Mouse (Mus musculus) spleen, adult 12 weeks (tissue): ENCODE results near the gene Mcoln1.

Experiments
- DNase-seq: peaks from one replicate; pipeline ENCODE4 v3.0.0; 2022; ENCODE audit warnings: low spot score

The Mcoln1 gene

DNA sequence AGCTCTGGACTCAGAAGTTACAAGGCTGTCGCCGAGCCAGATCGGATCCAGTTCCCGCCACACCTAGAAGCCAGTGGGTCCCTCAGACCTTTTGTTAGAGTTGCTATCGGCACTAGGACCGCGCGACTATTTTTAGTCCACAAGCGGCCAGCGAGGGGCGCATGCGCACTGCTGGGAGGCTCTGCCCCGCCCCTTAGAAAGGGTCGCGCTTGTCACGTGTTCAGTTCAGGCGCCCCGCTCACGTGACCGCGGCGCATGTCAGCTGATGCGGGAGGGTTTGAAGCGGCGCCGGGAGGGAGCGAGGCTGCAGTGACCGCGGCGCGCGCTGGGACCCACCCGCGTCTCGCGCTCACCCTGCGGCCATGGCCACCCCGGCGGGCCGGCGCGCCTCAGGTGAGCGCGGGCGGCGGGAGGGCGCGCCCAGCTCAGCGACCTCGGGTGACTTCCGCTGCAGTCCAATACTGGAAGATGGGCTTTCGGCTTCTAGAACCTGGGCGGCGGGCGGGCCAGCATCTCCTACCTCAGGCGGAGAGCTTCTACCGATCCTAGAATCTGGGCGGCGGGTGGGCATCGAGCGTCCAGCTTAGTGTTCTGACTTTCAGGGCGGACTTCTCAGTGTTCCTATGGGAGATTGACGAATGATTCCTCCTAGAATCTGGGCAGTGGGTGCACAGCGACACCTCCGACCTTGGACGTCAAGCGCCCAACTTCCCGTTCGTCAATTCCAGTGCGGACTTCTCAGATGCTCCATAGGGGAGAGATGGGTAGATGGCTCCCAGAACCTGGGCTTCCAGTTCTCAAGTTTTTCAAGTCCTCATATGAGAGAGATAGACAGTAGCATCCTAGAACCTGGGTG, at the start of gene Mcoln1:
Gene Mcoln1 (plus strand): TSS at position 223 of the 856 bp plus-strand sequence.
- peak; percentile 97 for DNase-seq

DNA sequence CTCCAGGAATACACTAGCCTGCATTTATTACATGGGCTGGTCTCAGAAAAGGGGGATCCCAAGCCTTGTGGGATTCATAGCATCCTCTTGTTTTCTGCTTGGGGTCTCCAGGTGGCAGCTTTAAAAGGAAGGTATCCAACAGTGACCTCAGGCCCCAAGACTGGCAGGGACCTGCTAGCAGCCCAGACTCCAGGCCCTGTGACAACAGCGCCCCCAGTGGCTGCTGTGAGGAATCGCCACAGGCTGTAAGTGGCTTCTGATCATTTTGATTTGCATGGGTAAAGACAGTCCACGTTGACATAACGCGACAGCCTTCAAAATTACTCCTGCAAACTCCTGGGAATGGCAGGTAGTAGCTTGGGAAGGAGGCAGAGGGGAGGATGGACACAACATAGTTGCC, 49.6 kb upstream of the Mcoln1 start:
- no peak for DNase-seq

DNA sequence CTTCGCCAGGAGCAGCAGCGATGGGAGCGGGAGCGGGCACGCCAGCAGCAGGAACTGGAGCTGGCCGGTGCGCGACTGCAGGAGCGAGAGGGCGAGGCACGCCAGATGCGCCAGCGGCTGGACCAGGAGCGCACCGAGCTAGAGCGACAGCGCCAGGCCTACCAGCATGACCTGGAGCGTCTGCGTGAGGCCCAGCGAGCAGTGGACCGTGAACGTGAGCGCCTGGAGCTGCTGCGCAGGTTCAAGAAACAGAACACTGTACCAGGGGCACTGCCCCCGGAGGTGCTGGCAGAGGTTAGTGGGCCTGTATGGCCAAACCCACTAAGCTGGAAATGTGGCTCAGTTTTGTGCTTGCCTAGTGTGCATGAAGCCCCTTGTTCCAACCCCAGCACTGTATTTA, 48.3 kb upstream of the Mcoln1 start:
- DNase-seq: no peak

DNA sequence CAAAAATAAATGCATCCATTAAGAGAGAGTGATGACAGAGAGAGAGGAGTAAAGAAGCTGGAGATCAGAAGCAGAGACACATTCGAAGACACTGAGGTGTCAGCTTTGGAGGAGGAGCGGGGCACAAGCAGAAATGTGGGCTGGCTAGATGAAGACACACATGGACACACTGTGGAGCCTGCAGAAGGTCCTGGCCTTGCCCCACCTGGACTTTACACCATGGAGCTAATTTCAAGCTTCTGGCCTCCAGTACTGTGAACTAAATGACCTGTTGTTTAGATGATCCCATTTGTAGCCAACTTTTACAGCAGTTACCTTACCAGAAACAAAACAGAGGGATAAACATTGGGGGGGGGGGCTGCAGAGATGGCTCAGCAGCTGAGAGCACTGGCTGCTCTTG, 37.0 kb upstream of the Mcoln1 start:
- no peak for DNase-seq

DNA sequence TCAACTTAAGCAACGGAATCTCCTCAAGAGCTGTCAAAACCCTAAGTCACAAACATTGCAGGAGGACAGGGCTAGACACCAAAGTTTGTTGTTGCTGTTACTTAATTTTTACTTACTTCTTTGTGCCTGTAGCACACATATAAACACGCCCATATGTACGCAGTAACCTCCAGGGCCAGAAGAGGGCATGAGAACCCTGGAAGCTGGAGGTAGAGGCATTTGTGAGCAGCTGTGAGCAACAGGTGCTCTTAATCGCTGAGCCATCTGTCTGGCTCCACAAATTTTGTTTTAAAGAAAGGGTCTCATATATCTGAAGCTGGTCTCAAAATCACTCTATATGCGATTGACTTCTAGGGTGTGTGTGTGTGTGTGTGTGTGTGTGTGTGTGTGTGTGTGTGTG, 35.9 kb upstream of the Mcoln1 start:
- peak; percentile 14 for DNase-seq

DNA sequence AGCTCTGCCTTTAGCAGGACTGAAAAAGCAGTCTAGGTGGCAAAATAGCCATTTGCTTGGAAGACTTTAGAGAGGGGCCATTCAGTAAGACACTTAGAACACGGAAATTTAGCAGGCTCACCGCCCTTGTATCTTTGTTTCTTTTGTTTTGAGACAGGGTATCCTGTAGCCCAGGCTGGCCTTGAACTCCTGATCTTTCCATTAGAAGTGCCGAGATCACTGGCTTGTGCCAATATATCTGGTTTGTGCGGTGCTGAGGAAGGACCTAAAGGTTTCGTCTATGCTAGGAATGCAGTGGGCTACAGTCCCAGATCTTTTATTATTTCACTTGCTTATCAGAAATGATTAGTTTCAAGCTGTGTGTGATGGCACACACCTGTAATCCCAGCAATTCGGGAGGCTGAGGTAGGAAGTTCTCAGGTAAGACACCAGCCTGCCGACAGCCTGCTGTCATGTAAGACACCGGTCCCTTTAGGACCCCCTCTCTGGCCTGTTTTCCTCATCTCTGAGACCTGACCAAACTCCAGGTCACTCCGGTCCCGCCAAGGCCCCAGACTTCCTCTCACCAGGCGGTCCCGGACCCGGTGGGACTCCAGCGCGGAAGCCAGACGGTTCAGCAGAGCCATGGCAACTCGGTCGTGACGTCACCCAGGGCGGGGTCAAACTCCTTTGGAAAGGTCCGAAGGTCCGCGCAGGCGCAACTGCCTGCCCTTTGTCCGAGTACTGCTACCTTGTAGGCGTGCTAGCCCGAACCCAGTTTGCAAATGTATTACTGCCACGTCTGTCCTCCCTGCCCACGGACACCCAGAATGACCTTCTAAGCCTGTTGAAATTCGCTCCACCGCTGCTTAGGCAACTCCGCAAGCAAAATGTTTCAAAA, 33.0 kb upstream of the Mcoln1 start, which contains the start of gene Pex11g:
Gene Pex11g (minus strand): TSS at position 675 of the 880 bp plus-strand sequence.
- peak; percentile 82 for DNase-seq

DNA sequence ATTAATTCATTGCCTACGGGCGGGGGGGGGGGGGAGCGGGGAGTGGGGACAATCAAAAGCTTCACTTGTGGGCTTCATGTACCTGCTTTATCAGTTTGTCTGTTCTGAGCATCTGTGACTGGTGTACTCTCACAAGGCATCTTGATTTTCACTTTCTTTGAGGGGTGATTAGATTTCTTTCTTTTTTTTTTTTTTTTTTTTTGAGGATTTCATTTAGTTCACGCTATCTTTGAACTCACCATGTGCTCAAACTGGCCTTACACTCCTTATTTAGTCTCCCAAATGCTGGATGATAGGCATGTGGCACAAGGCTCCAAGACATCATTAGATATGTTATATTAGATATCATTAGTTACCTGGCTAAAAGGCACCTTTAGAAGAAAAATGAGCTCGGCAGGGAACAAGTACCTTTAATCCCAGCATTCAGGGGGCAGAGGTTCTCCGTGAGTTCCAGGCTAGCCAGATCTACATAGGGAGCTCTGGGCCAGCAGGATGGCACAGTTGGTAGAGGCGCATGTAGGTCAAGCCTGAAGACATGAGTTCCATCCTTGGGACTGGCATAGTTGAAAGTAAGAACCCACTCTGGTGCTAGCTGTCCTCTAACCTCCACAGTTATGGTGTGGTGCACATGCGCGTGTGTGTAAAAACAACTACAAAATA, 32.2 kb upstream of the Mcoln1 start:
- DNase-seq: no peak

DNA sequence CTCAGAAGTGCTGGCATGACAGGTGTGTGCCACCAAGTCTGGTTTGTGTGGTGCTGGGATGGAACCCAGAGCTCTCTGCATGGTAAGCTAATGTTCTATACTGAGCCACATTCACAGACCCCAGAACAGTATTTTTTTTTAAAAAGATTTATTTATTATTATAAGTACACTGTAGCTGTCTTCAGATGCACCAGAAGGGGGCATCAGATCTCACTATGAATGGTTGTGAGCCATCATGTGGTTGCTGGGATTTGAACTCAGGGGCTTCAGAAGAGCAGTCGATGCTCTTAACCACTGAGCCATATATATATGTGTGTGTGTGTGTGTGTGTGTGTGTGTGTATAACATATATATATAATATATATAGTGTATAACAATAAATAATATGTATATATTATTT, 31.4 kb upstream of the Mcoln1 start:
- DNase-seq: no peak

DNA sequence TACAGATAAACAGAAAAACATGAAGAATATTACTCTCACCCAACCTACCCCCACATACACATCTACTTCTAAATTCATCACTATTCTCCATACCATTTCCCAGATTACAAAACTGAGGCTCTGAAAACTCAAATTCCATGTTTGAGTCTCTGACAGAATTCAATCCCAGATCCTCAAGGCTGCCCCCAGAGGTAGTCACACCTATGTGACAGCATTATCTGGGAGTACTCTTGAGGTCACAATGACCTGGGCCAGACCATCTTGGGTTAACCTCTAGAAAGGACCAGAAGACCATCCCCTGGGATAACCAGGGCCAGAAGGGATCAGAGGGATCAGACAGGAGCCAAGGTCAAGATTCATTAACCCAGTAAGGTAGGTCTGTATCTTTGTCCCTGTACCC, 29.7 kb upstream of the Mcoln1 start, which contains the start of gene Tex45:
Gene Tex45 (plus strand): TSS at position 301 of the 400 bp plus-strand sequence.
- no peak for DNase-seq

DNA sequence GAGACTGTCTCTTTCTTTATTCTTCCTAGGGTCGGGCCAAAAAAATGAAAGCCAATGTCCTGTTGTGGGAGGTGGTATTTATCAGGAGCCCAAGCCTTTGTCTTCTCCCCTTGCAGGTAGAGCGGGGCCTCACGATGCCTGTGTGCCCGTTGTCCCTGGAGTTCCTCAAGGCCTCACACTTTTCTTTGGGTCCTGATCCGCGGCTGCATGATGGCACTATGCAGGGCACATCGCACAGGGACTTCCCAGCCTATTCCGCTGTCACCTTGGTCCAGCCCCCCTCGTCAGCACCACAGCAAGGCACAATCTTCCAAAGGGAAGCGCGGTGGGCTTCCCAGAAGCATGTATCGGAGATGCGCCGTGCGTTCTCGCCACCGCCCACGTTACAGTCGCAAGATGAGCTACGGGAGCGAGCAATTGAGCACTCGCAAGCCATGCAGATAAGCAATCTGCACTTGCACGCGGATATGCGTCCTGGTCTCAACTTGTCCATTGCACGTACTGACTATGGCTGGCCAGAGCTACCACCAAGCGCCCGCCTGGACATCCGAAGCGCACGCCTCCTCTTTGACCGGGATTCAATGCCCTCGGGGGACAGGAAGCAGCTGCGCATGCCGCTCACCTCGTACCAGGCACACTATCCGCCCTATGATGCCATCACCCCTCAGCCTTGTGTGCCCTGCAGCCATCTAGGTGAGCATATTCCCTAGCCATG, 24.4 kb upstream of the Mcoln1 start:
- DNase-seq: no peak

DNA sequence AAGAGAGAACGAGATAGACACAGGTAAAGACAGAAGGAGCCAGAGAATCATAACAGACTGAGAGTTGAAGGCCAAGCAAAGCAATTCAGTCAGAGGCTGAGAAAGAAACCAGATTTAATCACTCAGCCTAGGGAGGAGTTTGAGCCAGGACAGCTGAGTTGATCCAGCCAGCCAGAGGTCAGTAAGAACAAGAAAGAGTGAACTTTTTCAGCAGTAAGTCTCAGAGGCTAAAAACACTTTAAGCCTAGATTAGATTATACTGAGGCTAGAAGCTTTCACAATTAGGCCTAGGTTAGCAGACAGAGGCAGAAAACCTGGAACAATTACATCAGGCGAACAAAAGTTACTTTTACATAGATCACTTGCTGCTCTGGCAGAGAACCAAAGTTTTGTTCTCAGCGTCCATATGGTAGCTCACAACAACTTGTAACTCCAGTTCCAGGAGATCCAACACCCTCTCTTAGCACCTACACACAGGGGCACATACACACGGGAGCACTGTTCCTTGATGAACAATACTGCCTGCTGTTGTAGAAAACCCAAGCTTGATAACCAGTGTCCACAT, 20.0 kb upstream of the Mcoln1 start:
- no peak for DNase-seq

DNA sequence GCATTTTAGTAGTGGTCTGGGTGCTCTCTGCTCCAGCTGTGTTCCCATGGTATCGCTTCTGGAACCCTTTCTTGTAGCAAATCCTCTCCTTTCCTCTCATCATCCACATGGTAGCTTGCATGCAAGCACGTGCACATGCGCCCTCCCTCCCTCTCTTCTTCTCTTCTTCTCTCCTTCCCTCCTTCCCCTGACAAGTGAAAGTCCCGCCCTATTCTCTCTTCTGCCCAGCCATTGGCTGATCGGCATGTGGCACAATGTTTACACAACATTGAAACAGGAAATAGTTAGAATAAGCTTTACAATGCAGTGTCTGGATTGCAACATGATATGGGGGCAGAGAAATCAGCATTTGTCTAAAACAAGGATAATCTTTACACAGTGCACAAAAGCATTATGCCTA, 18.7 kb upstream of the Mcoln1 start:
- DNase-seq: no peak

DNA sequence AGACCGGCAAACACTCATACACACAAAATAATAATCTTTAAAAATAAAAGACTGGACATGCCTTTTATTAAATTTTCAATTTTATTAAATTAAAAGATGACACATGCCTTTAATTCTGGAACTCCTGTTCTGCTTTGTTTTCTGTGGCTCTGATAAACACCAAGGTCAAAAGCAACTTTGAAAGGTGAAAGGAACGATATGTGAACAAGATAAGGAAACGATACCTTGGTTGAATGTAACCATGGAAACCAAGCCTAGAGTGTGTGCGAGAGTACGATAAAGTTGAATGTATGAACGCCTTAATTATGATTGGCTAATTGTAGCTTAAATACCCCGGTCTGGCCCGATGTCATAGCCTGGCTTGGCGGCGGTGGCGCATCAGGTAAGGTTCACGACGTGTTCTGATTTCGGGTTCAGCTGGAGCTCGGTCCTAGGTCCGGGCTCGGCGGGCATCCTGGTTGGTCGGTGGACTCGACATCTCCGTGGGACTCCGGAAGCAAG, 18.0 kb upstream of the Mcoln1 start:
- no peak for DNase-seq

DNA sequence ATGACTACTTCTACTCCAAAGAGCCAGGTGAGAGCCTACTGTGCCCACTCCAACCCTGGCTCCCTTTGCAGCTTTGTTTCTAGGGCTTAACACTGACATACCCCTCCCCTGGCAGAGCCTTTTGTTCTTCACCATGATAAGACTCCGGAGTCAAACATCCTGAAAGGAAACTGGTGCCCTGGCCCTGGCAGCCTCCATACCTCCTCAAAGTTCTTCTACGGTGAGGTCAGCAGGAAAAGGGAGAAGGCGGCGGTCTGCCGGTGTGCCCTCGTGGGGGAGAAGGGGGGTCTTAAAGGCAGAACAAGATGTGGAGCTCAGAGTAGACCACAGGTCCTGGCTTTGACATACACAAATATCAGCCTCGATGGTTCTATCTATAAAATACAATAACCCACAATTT, 16.7 kb upstream of the Mcoln1 start:
- DNase-seq: no peak

DNA sequence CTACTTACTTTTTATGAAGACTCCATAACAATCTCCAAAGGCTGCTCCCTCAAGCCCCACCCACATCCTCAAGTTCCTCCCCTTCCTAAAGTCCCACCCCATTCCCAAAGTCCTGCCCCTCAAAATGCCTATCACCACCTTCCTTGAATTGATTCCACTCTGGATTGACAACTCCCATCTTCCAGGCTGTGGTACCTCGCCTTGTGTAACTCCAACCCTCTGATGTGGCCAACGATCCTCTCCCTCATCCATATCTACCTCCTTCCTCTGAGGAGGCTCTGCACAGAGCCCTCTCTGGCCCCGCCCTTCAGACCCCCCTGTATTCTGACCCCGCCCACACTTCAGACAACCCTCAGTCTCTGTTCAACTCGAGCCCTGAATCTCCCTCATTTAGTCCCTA, 15.1 kb upstream of the Mcoln1 start:
- DNase-seq: no peak

DNA sequence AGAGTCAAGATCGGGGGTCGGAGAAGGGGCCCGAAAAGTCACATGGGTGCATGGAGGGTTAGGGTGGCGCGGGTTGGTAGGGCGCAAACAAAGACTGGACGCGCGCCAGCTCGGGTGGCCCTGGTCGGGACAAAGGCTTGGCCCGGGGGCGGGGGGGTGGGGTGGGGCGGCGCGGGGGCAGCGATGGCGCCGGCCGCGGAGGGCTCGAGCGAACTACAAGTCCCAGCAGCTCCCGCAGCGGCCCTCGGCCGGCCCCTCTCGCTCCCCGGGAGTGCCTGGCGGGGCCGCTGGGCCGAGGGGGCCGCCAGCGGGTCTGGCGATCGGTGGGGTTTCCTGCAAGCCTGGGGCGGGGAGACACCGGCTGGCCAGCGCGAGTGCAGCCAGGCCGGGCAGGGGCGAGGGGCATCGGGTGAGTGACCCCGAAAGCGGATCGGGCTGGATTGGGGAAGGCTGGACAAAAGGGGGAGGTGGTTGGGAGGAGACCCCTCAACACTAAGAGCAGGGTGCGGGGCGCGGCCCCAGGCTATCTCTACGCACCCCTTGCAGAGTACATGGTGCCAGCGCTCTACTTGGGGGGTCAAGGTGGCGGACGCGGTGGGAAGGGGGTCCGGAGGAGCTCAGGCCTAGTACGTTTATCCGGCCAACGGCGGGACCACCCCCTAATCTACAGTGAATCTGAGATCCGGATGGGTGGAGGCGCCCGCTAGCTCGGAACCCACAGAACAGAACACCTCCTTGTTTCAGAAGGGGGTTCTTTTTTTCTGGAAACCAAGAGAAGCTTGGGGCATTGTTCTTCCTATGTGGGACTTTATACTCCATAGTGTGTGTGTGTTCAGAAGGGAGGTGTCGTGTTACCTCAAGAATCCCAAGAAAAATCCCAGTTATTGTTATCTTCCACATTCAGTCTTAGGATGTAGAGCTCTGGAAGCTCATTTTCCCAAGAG, 7.1 kb upstream of the Mcoln1 start, which contains the start of gene Zfp358:
Gene Zfp358 (plus strand): TSS at position 238 of the 944 bp plus-strand sequence.
- peak; percentile 22 for DNase-seq

DNA sequence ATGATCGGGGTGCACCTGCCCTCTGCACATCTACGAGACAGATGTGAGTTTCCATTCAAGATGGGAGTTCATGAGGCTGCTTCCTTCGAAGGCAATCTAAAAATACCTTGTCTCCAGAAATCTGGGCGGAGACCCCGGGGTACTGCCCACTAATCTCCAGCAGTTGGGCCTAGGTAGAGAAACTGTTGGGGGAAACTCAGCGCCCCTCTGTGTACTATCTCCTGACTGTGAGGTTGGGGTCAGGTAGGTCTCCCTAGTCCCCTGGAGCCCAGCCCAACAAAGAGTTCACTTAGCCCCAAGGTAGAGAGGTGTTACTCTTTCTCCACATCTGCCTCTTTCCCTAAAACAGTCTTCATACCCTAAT, 6.4 kb upstream of the Mcoln1 start:
- no peak for DNase-seq

DNA sequence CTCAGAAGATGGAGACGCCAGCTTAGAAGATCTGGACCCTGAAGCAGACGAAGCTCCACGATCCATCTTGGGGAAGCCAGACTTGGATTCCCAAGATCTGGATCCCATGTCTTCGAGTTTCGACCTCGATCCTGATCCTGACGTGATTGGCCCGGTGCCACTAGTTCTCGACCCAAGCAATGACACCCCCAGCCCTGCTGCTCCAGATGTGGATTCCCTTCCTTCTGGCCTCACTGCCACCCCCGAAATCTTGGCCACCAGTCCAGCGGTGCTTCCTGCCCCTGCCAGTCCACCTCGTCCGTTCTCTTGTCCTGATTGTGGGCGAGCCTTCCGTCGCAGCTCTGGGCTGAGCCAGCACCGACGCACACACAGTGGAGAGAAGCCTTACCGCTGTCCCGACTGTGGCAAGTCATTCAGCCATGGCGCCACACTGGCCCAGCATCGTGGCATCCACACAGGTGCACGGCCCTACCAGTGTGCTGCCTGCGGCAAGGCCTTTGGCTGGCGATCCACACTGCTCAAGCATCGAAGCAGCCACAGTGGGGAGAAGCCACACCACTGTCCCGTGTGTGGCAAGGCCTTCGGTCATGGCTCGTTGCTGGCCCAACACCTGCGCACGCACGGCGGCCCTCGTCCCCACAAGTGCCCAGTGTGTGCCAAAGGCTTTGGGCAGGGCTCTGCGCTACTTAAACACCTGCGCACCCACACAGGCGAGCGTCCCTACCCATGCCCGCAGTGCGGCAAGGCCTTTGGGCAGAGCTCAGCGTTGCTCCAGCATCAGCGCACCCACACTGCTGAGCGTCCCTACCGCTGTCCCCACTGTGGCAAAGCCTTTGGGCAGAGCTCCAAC, 4.5 kb upstream of the Mcoln1 start:
- no peak for DNase-seq

DNA sequence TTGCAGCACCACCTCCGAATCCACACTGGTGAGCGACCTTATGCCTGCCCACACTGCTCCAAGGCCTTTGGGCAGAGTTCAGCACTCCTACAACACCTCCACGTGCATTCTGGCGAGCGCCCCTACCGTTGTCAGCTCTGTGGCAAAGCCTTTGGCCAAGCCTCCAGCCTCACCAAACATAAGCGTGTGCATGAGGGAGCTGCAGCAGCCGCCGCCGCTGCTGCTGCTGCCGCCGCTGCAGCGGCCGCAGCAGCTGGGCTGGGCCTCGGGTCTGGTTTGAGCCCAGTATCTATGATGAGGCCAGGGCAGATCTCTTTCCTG, 3.9 kb upstream of the Mcoln1 start:
- no peak for DNase-seq
